Mouse (Mus musculus): ENCODE measurements around the gene Anapc11. TPM values are rescaled to one million over a fixed set of nuclear protein-coding genes. Genes with fewer than 3 reads are reported as not detected.

Anapc11 gene
- polyA plus RNA-seq, 1 experiment from 2014 or later, result 204 TPM

DNA sequence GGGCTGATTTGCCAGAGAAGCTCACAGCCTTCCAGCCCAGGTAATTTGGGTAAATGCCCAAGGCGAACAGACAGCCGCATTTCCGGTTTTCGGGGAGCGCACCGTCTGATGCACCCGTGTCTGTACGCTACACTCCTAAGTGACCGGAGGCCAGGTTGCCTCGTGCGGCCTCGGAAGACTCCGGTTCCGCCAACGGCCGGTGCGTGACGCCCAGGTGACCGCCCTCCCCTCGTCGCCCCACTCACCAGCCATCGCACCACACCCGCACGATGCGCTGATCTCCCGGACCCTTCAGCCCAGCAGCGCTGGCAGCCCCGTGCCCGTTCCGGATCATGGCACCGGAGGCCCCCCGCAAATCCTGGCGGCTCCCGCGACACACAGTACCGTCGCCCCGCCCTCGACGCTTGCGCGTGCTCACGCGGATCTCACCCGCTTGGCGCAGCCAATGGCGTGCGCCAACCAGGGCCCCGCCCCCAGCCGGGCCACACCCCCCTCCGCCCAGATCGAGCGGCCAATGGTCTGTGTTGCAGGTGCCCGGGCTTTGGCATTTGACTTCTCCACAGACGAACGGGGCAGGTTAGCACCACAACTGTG is 19.4 kb downstream of the Anapc11 start, which contains the start of gene Pcyt2:
Gene Pcyt2, minus strand, starts transcription at position 418 of the 594 bp plus-strand sequence.
- DNase-seq (ENCODE audit: low spot score, missing footprints), result peak; percentile 98
- Histone ChIP-seq H3K9me3 (ENCODE audit: control insufficient read depth, low read length) (no peaks in the 10 kb centered on the region), H3K4me2 (peak within 1 kb of the TSS; percentile 71), H3K4me3 (ENCODE audit: low read depth, low read length) (peak within 1 kb of the TSS; percentile 73), H3K4me1 (ENCODE audit: control insufficient read depth, insufficient read depth, low read length) (peaks cover 10% of the 10 kb centered on the region), H3K27ac (ENCODE audit: low read depth, low read length) (peak within 1 kb of the TSS; percentile 20; the same call in 1 of the 2 replicates), H3K36me3 (ENCODE audit: control insufficient read depth, insufficient read depth, low read length) (peaks cover 22% of the 10 kb centered on the region), H3K27me3 (ENCODE audit: control insufficient read depth, insufficient read depth, low read length) (no peaks in the 10 kb centered on the region), H3K9ac (ENCODE audit: low read length) (peak within 1 kb of the TSS; percentile 82)
- peak; percentile 95 for ATAC-seq (ENCODE audit: low FRiP score)
- under 1% methylated on average over 56 of the region's 56 CpGs for WGBS

DNA sequence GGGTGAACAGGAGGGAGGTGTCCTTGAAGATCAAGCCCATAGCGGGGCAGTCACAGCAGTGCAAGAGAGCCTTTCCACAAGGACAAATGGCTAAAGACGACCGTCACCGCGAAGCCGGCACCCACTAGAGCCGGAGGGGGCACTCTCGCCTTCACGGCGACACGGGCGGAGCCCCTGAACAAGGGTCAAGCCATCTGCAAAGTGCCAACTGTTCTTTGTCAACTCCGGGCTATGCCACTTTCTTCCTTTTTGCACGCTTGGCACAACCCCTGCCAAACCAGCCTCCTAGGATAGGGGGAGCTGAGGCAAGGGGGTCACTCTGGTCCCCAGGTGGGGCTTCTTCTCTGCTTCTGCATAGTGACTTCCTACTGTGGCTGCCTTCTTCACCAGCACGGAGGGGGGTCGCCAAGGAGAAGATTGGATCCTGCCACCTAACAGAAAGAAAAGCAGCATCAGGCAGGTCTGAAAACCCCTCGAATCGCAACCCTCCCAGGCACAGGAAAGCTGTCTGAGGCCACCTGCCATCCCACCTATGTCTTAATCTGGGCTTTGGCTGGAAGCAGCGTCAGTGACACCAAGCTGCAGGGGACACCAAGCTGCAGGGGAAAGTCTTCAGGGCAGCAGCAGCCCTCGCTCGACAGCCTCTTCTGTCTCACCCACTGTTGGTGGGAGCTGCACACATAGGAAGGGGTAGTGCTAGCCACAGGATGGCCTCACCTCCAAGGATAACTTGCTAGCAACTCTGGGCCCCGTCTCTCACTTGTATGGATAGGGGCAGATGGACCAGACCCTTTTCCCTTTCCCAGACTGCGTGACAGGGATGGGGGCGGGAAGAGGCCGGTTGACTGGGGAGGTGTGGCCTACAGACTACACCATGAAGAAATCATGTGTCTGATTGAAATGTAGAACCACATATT is 20.7 kb downstream of the Anapc11 start:
- Histone ChIP-seq H3K9ac (ENCODE audit: low read length) (no peak overlapping the region), H3K4me2 (no peak overlapping the region), H3K27ac (ENCODE audit: low read depth, low read length) (no peak overlapping the region), H3K9me3 (ENCODE audit: control insufficient read depth, low read length) (no peaks in the 10 kb centered on the region), H3K4me1 (ENCODE audit: control insufficient read depth, insufficient read depth, low read length) (peaks cover 10% of the 10 kb centered on the region), H3K36me3 (ENCODE audit: control insufficient read depth, insufficient read depth, low read length) (peaks cover 22% of the 10 kb centered on the region), H3K27me3 (ENCODE audit: control insufficient read depth, insufficient read depth, low read length) (no peaks in the 10 kb centered on the region), H3K4me3 (ENCODE audit: low read depth, low read length) (no peak overlapping the region; the same call in 1 of the 2 replicates)
- ATAC-seq (ENCODE audit: low FRiP score) (no peak), DNase-seq (ENCODE audit: low spot score, missing footprints) (peak; percentile 61)
- 92% methylated on average over 25 of the region's 25 CpGs for WGBS

DNA sequence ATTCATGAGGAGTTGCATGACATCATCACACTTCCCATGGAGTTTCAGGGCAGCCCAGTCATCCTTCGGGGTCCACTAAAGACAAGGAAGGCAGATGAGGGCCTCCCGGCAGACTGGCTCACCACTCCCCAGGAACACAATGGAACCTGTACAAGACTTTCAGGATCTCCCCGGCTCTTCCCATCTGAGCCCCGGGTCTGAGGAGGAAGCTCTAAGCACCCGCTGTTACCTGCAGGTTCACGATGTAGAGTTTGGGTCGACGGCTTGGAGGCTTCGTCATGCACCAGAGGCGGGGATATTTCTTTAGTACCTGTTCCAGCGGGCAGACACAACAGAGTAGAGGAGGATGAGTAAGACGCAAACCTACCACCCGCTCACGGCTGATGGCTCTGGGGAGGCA is 22.0 kb downstream of the Anapc11 start:
- WGBS, result 95% methylated on average over 14 of the region's 14 CpGs
- H3K9ac ChIP-seq (ENCODE audit: low read length), result no peak overlapping the region
- no peak overlapping the region for H3K4me3 ChIP-seq (ENCODE audit: low read depth, low read length)
- H3K36me3 ChIP-seq (ENCODE audit: control insufficient read depth, insufficient read depth, low read length), result peaks cover 20% of the 10 kb centered on the region
- ATAC-seq (ENCODE audit: low FRiP score), result no peak
- H3K27me3 ChIP-seq (ENCODE audit: control insufficient read depth, insufficient read depth, low read length), result no peaks in the 10 kb centered on the region
- no peaks in the 10 kb centered on the region for H3K9me3 ChIP-seq (ENCODE audit: control insufficient read depth, low read length)
- H3K27ac ChIP-seq (ENCODE audit: low read depth, low read length), result no peak overlapping the region
- peaks cover 16% of the 10 kb centered on the region for H3K4me1 ChIP-seq (ENCODE audit: control insufficient read depth, insufficient read depth, low read length)
- DNase-seq (ENCODE audit: low spot score, missing footprints), result peak; percentile 28
- H3K4me2 ChIP-seq, result no peak overlapping the region

- Histone ChIP-seq H3K4me3 (ENCODE audit: low read depth, low read length) (no peak overlapping the region), H3K4me1 (ENCODE audit: control insufficient read depth, insufficient read depth, low read length) (peaks cover 11% of the 10 kb centered on the region), H3K27ac (ENCODE audit: low read depth, low read length) (no peak overlapping the region), H3K36me3 (ENCODE audit: control insufficient read depth, insufficient read depth, low read length) (peaks cover 23% of the 10 kb centered on the region), H3K4me2 (no peak overlapping the region), H3K9me3 (ENCODE audit: control insufficient read depth, low read length) (no peaks in the 10 kb centered on the region), H3K27me3 (ENCODE audit: control insufficient read depth, insufficient read depth, low read length) (no peaks in the 10 kb centered on the region), H3K9ac (ENCODE audit: low read length) (no peak overlapping the region)
- 95% methylated on average over 6 of the region's 6 CpGs for whole genome bisulfite sequencing
- no peak for DNase-seq (ENCODE audit: low spot score, missing footprints)
- no peak for ATAC-seq (ENCODE audit: low FRiP score)
Measured at GRCm38 (mm10) chr11:120622805-120623204, 24.6 kb downstream of the Anapc11 start.

DNA sequence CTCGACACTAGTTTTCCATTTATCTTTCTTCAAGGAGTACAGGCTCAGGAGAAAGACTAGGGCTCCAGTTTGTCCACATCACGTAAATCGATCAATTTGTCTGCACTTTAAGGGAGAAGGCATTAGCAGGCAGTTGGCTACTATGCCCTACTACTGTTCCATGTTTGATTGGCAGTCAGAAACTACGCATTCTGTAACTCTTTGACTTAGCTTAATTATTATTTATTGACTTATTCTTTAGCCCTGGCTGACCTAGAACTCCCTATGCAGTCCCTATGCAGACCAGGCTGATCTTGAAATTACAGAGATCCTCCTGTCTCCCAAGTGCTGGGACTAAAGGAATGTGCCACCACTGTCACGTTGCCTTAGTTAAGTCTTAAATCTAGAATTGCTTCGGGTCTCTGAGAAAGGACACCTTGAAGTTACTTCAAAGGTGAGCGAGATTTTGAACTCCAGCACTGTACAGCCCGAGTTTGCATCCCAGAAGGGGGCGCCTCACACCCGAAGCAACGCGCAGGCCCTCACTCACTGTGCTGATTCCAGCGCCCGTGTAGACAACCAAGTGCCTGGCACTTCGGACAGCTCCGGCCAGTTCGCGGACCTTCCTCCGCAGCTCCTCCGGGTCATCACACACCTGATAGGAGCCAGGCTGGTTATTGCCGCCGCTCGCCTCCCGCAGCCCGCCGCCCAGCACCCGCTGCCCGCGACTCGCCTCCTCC is 25.9 kb downstream of the Anapc11 start:
- peak overlapping the region; percentile 97 for H3K4me2 ChIP-seq
- H3K4me3 ChIP-seq (ENCODE audit: low read depth, low read length), result peak overlapping the region; percentile 99
- no peaks in the 10 kb centered on the region for H3K27me3 ChIP-seq (ENCODE audit: control insufficient read depth, insufficient read depth, low read length)
- 13% methylated on average over 30 of the region's 30 CpGs for WGBS
- H3K9ac ChIP-seq (ENCODE audit: low read length), result peak overlapping the region; percentile 80
- peaks cover 19% of the 10 kb centered on the region for H3K36me3 ChIP-seq (ENCODE audit: control insufficient read depth, insufficient read depth, low read length)
- peaks cover 9% of the 10 kb centered on the region for H3K4me1 ChIP-seq (ENCODE audit: control insufficient read depth, insufficient read depth, low read length)
- peak; percentile 57 for ATAC-seq (ENCODE audit: low FRiP score)
- DNase-seq (ENCODE audit: low spot score, missing footprints), result peak; percentile 89
- no peaks in the 10 kb centered on the region for H3K9me3 ChIP-seq (ENCODE audit: control insufficient read depth, low read length)
- H3K27ac ChIP-seq (ENCODE audit: low read depth, low read length), result peak overlapping the region; percentile 57

DNA sequence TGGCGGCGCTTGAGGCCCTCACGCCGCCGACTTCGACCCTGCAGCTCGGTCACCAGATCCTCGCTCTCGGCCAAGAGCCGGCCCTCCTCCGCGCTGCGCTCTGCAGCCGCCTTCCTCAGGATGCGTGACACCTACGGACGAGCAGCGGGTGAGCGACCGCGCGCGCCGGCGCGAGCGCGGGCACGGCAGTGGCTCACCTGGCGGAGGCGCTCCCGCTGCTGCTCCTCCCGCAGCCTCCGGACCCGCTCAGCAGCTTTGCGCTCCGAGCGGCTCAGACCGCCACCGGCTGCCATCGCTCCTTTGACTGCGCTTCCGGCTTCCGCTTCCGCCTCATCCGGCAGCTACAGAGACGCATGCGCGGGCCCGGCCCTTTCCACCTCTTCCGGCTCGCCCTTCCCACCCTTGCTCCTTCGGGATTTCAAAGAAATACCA is 26.5 kb downstream of the Anapc11 start:
- ATAC-seq (ENCODE audit: low FRiP score) (peak; percentile 83), DNase-seq (ENCODE audit: low spot score, missing footprints) (peak; percentile 97)
- Histone ChIP-seq H3K27me3 (ENCODE audit: control insufficient read depth, insufficient read depth, low read length) (no peaks in the 10 kb centered on the region), H3K4me3 (ENCODE audit: low read depth, low read length) (peak overlapping the region; percentile 99), H3K9ac (ENCODE audit: low read length) (peak overlapping the region; percentile 80), H3K27ac (ENCODE audit: low read depth, low read length) (peak overlapping the region; percentile 57), H3K9me3 (ENCODE audit: control insufficient read depth, low read length) (no peaks in the 10 kb centered on the region), H3K4me2 (peak overlapping the region; percentile 97), H3K36me3 (ENCODE audit: control insufficient read depth, insufficient read depth, low read length) (peaks cover 19% of the 10 kb centered on the region), H3K4me1 (ENCODE audit: control insufficient read depth, insufficient read depth, low read length) (peaks cover 9% of the 10 kb centered on the region)
- under 1% methylated on average over 51 of the region's 53 CpGs for WGBS

DNA sequence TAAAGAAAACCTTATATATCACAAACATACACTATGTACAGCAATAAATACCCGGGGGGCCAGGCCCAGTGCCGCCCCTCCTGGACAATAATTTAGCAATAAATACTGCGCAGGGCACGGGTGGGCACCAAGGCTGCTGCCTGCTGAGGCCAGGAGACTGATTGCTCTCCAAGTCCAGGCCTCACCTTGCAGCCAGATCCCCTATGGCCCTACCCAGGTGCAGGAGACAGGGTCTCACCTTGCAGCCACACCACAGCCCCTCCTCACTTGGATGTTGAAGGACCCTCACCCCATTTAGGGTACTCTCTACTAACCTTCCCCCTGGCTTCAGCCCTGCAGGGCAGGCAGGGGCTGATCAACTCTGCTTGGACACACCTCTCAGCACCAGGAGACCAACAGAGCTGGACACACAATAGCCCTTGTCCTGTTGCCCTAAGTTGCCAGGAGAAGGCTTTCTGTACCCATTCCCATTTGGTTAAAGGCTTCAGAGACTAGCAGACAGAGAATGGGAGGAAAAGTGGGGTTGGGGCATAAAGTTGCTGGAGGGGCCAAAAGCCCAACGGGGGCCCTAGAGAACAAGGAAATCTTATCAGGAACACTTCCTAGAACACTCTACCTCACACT is 27.0 kb downstream of the Anapc11 start, which contains the start of gene Sirt7:
Gene Sirt7, minus strand, starts transcription at position 89 of the 624 bp plus-strand sequence.
- Histone ChIP-seq H3K27ac (ENCODE audit: low read depth, low read length) (peak within 1 kb of the TSS; percentile 57), H3K9me3 (ENCODE audit: control insufficient read depth, low read length) (no peaks in the 10 kb centered on the region), H3K36me3 (ENCODE audit: control insufficient read depth, insufficient read depth, low read length) (peaks cover 14% of the 10 kb centered on the region), H3K9ac (ENCODE audit: low read length) (peak within 1 kb of the TSS; percentile 80), H3K4me3 (ENCODE audit: low read depth, low read length) (peak within 1 kb of the TSS; percentile 99), H3K4me1 (ENCODE audit: control insufficient read depth, insufficient read depth, low read length) (peaks cover 12% of the 10 kb centered on the region), H3K4me2 (peak within 1 kb of the TSS; percentile 97), H3K27me3 (ENCODE audit: control insufficient read depth, insufficient read depth, low read length) (no peaks in the 10 kb centered on the region)
- ATAC-seq (ENCODE audit: low FRiP score) (peak; percentile 67), DNase-seq (ENCODE audit: low spot score, missing footprints) (no peak)
- 21% methylated on average over 5 of the region's 5 CpGs for WGBS

GRCm38 (mm10) chr11:120626785-120627467 is 28.7 kb downstream of the Anapc11 start:
- no peak overlapping the region for H3K4me2 ChIP-seq
- no peak overlapping the region for H3K27ac ChIP-seq (ENCODE audit: low read depth, low read length)
- H3K4me1 ChIP-seq (ENCODE audit: control insufficient read depth, insufficient read depth, low read length), result peaks cover 27% of the 10 kb centered on the region
- no peaks in the 10 kb centered on the region for H3K27me3 ChIP-seq (ENCODE audit: control insufficient read depth, insufficient read depth, low read length)
- ATAC-seq (ENCODE audit: low FRiP score) (no peak), DNase-seq (ENCODE audit: low spot score, missing footprints) (peak; percentile 70)
- WGBS, result 90% methylated on average over 11 of the region's 11 CpGs
- peaks cover 7% of the 10 kb centered on the region; the same call in 1 of the 2 replicates for H3K36me3 ChIP-seq (ENCODE audit: control insufficient read depth, insufficient read depth, low read length)
- no peaks in the 10 kb centered on the region for H3K9me3 ChIP-seq (ENCODE audit: control insufficient read depth, low read length)
- H3K9ac ChIP-seq (ENCODE audit: low read length), result no peak overlapping the region
- H3K4me3 ChIP-seq (ENCODE audit: low read depth, low read length), result no peak overlapping the region
